Comparison of ENCODE assay signal across 18 mouse cellular contexts in the genomic region with DNA sequence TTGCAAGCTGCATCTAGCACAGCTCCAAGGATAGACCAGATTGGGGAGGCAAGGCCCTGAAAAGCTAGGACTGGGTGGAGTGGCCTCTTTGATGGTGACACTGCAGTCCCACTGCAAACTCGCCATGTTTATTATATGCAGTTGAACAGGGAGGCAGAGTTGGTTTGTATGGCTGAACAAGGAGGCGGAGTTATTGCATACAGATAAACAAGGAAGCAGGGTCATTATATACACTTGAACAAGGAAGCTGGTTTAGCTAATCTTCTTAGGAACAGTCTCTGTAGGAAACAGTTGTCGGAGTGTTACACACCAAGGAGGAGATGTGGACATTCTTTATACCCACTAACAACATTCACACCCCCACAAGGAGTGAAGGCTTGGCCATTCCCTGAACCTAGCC.
DNase-seq lines count a peak whose midpoint lies in the region; ATAC-seq and TF ChIP-seq lines count a peak whose summit lies in the region.
"Had no signal": no experiment of that assay in that cellular context is flagged by ENCODE, and none has a peak within 500 bp of the region (broad histone marks: within the 10 kb centered on the region; RNA-seq: fewer than 3 reads in every experiment).

No protein-coding gene starts in this region.

- no peak for TF ChIP-seq CTCF in midbrain, postnatal 0 days (IDR thresholded peaks at IDR 0.05)

- no peak overlapping the region for H3K9ac ChIP-seq in kidney, embryonic 15.5 days
- H3K9ac ChIP-seq in midbrain, embryonic 11.5 days (ENCODE audit: low read length), result no peak overlapping the region
- H3K9ac ChIP-seq in midbrain, postnatal 0 days (replicated peaks; ENCODE audit: low read length, poor library complexity, severe bottlenecking), result no peak overlapping the region
- no peak overlapping the region for H3K9ac ChIP-seq in embryonic facial prominence, embryonic 14.5 days (ENCODE audit: low read depth, low read length)
- H3K9ac ChIP-seq in stomach, embryonic 14.5 days (replicated peaks; ENCODE audit: low read depth, low read length), result no peak overlapping the region
- H3K9ac ChIP-seq: forebrain, embryonic 13.5 days; liver, embryonic 13.5 days; lung, embryonic 15.5 days had no signal

- H3K4me1 ChIP-seq in kidney, embryonic 15.5 days, result peaks cover 14% of the 10 kb centered on the region
- H3K4me1 ChIP-seq in midbrain, embryonic 11.5 days (ENCODE audit: control insufficient read depth, insufficient read depth, low read length), result peaks cover 11% of the 10 kb centered on the region
- 0 out of 2 replicates have a peak, but pooled peaks cover 3% of the 10 kb centered on the region for H3K4me1 ChIP-seq in midbrain, postnatal 0 days (ENCODE audit: insufficient read depth, low read length)
- H3K4me1 ChIP-seq in embryonic facial prominence, embryonic 14.5 days (ENCODE audit: control insufficient read depth, insufficient read depth, low read length), result peaks cover 6% of the 10 kb centered on the region; the same call in 1 of the 2 replicates
- H3K4me1 ChIP-seq in stomach, embryonic 14.5 days (ENCODE audit: control insufficient read depth, insufficient read depth, low read length), result 0 out of 2 replicates have a peak, but pooled peaks cover 2% of the 10 kb centered on the region

- no peaks in the 10 kb centered on the region; the same call in 1 of the 2 replicates for H3K9me3 ChIP-seq in kidney, embryonic 15.5 days (replicated peaks)
- H3K9me3 ChIP-seq in midbrain, embryonic 11.5 days (ENCODE audit: control insufficient read depth, low read length), result no peaks in the 10 kb centered on the region
- no peaks in the 10 kb centered on the region for H3K9me3 ChIP-seq in midbrain, postnatal 0 days (ENCODE audit: low read length)
- no peaks in the 10 kb centered on the region for H3K9me3 ChIP-seq in embryonic facial prominence, embryonic 14.5 days (ENCODE audit: control insufficient read depth, low read length)
- H3K9me3 ChIP-seq in stomach, embryonic 14.5 days (ENCODE audit: control insufficient read depth, low read depth, low read length), result no peaks in the 10 kb centered on the region; the same call in 1 of the 2 replicates
- H3K9me3 ChIP-seq: liver, embryonic 13.5 days; lung, embryonic 15.5 days had no signal

- H3K4me3 ChIP-seq in kidney, embryonic 15.5 days (replicated peaks), result no peak overlapping the region
- no peak overlapping the region for H3K4me3 ChIP-seq in midbrain, embryonic 11.5 days (ENCODE audit: low read depth, low read length)
- no peak overlapping the region for H3K4me3 ChIP-seq in midbrain, postnatal 0 days (ENCODE audit: low read depth, low read length)
- H3K4me3 ChIP-seq in embryonic facial prominence, embryonic 14.5 days (ENCODE audit: low read depth, low read length), result no peak overlapping the region
- H3K4me3 ChIP-seq in stomach, embryonic 14.5 days (ENCODE audit: low read depth, low read length), result no peak overlapping the region
- H3K4me3 ChIP-seq: forebrain, embryonic 13.5 days; heart, adult 2 months; liver, embryonic 13.5 days; lung, embryonic 15.5 days had no signal

- H3K27me3 ChIP-seq in kidney, embryonic 15.5 days, result no peaks in the 10 kb centered on the region
- no peaks in the 10 kb centered on the region for H3K27me3 ChIP-seq in midbrain, embryonic 11.5 days (ENCODE audit: control insufficient read depth, insufficient read depth, low read length)
- H3K27me3 ChIP-seq in midbrain, postnatal 0 days (ENCODE audit: insufficient read depth, low read length), result no peaks in the 10 kb centered on the region
- H3K27me3 ChIP-seq in embryonic facial prominence, embryonic 14.5 days (replicated peaks; ENCODE audit: control insufficient read depth, insufficient read depth, low read length), result no peaks in the 10 kb centered on the region
- H3K27me3 ChIP-seq in stomach, embryonic 14.5 days (ENCODE audit: control insufficient read depth, insufficient read depth, low read length), result no peaks in the 10 kb centered on the region
- H3K27me3 ChIP-seq: forebrain, embryonic 13.5 days; liver, embryonic 13.5 days; lung, embryonic 15.5 days had no signal

- no peak overlapping the region for H3K4me2 ChIP-seq in kidney, embryonic 15.5 days
- no peak overlapping the region for H3K4me2 ChIP-seq in midbrain, embryonic 11.5 days
- no peak overlapping the region for H3K4me2 ChIP-seq in midbrain, postnatal 0 days (ENCODE audit: low read depth, low read length, poor library complexity, severe bottlenecking)
- H3K4me2 ChIP-seq in embryonic facial prominence, embryonic 14.5 days (ENCODE audit: low read depth, low read length), result no peak overlapping the region
- no peak overlapping the region for H3K4me2 ChIP-seq in stomach, embryonic 14.5 days (replicated peaks; ENCODE audit: low read depth, low read length)
- H3K4me2 ChIP-seq: forebrain, embryonic 13.5 days; liver, embryonic 13.5 days; lung, embryonic 15.5 days had no signal

- peaks cover 8% of the 10 kb centered on the region; the same call in 1 of the 2 replicates for H3K36me3 ChIP-seq in kidney, embryonic 15.5 days
- no peaks in the 10 kb centered on the region for H3K36me3 ChIP-seq in midbrain, embryonic 11.5 days (ENCODE audit: control insufficient read depth, insufficient read depth, low read length)
- no peaks in the 10 kb centered on the region for H3K36me3 ChIP-seq in midbrain, postnatal 0 days (ENCODE audit: insufficient read depth, low read length)
- H3K36me3 ChIP-seq in embryonic facial prominence, embryonic 14.5 days (ENCODE audit: control insufficient read depth, insufficient read depth, low read length), result 0 out of 2 replicates have a peak, but pooled peaks cover 3% of the 10 kb centered on the region
- H3K36me3 ChIP-seq in stomach, embryonic 14.5 days (ENCODE audit: control insufficient read depth, insufficient read depth, low read length), result no peaks in the 10 kb centered on the region
- H3K36me3 ChIP-seq: liver, embryonic 13.5 days; lung, embryonic 15.5 days had no signal

- WGBS in kidney, embryonic 15.5 days, result 86% methylated on average over 3 of the region's 3 CpGs
- 78% methylated on average over 3 of the region's 3 CpGs for WGBS in midbrain, embryonic 11.5 days
- 73% methylated on average over 3 of the region's 3 CpGs for WGBS in midbrain, postnatal 0 days
- WGBS in embryonic facial prominence, embryonic 14.5 days, result 76% methylated on average over 3 of the region's 3 CpGs
- 77% methylated on average over 3 of the region's 3 CpGs for WGBS in stomach, embryonic 14.5 days

- ATAC-seq in kidney, embryonic 15.5 days (replicated peaks; ENCODE audit: low FRiP score), result no peak
- ATAC-seq in midbrain, embryonic 11.5 days (ENCODE audit: low FRiP score), result 0 out of 2 replicates have a peak, but pooled peaks have one; percentile 11
- no peak for ATAC-seq in midbrain, postnatal 0 days (ENCODE audit: low FRiP score)
- no peak for ATAC-seq in embryonic facial prominence, embryonic 14.5 days (ENCODE audit: low read depth)
- ATAC-seq in stomach, embryonic 14.5 days (ENCODE audit: insufficient number of reproducible peaks, insufficient read depth, low FRiP score, low read depth), result 0 out of 2 replicates have a peak, but pooled peaks have one; percentile 10
- ATAC-seq: forebrain, embryonic 13.5 days had no signal

- no peak for DNase-seq in kidney, postnatal 10 days
- no peak for DNase-seq in midbrain, embryonic 11.5 days (ENCODE audit: low spot score, missing footprints)
- no peak for DNase-seq in midbrain, postnatal 0 days (ENCODE audit: low spot score)
- no peak for DNase-seq in embryonic facial prominence, embryonic 14.5 days (ENCODE audit: low spot score)
- DNase-seq in liver, result no peak
- DNase-seq in adrenal gland, adult 18-20 months (ENCODE audit: low spot score in 2 of 2), result no peak
- DNase-seq: adrenal gland, postnatal 10 days; cerebellum, postnatal 14 days; gastrocnemius, postnatal 10 days; heart, adult 2 months; liver, embryonic 13.5 days; retina, postnatal 1 day; thymus, adult 18-20 months had no signal

- H3K27ac ChIP-seq in kidney, embryonic 15.5 days, result 0 out of 2 replicates have a peak overlapping the region, but pooled peaks have one; percentile 58
- no peak overlapping the region for H3K27ac ChIP-seq in midbrain, embryonic 11.5 days (ENCODE audit: low read depth, low read length)
- no peak overlapping the region for H3K27ac ChIP-seq in midbrain, postnatal 0 days (ENCODE audit: low read depth, low read length)
- 0 out of 2 replicates have a peak overlapping the region, but pooled peaks have one; percentile 64 for H3K27ac ChIP-seq in embryonic facial prominence, embryonic 14.5 days (replicated peaks; ENCODE audit: low read depth, low read length)
- no peak overlapping the region for H3K27ac ChIP-seq in stomach, embryonic 14.5 days (ENCODE audit: low read length)
- H3K27ac ChIP-seq: forebrain, embryonic 13.5 days; heart, adult 2 months; kidney, postnatal 0 days; liver, embryonic 13.5 days had no signal

Comparison
In these comparisons a context has a peak if more than half of its experiments do, and no peak if none do; other contexts are left out.
1. ATAC-seq: peak in midbrain, embryonic 11.5 days (single experiment) and stomach, embryonic 14.5 days (single experiment); none in kidney, embryonic 15.5 days (single experiment), midbrain, postnatal 0 days (single experiment) and embryonic facial prominence, embryonic 14.5 days (single experiment).
2. H3K27ac ChIP-seq: peak in kidney, embryonic 15.5 days (single experiment) and embryonic facial prominence, embryonic 14.5 days (single experiment); none in midbrain, embryonic 11.5 days (single experiment), midbrain, postnatal 0 days (single experiment) and stomach, embryonic 14.5 days (single experiment).